Mouse (Mus musculus) embryonic fibroblast, embryonic 13.5 days (primary cell): Measurements from ENCODE around the gene Gm11060.

Experiments
- CTCF ChIP-seq: IDR thresholded peaks from 2 replicates; pipeline ENCODE4 v1.5.1; 2011; ENCODE audit warnings: mild to moderate bottlenecking, control low read depth, low read length, moderate library complexity, borderline replicate concordance; ENCODE audit not compliant: insufficient read depth
- POLR2A ChIP-seq: IDR thresholded peaks from 2 replicates; pipeline ENCODE4 v1.6.1; 2011; ENCODE audit warnings: low read depth, mild to moderate bottlenecking, control low read depth, low read length, moderate library complexity

DNA sequence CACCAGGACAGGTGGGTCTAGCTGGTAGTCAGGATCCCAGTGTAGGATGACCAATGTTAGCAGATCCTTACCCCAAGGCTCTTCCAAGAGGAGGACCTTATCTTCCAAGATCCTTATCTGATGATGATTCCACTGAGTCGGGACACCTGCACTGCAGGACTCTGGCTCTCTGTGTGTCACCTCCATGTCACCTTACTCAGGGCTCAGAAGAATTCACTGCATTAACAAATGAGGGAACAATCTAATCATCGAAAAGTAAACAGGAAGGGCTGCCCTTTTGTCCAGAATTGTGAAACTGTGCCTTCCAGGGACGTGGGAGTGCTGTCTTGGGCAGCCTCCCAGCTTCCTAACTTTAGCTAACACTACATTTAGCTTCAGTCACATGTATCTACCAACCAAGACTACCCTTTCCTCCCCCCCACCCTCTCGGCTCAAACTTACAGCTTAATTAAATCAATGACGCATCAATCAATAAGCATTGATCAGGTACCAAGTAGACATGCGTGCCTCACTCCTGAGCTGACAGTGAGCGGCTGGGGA, 33.2 kb upstream of the Gm11060 start:
- TF ChIP-seq CTCF (no peak), POLR2A (no peak)
